Mouse (Mus musculus) midbrain, embryonic 10.5 days (tissue): ENCODE results near the gene 1500011B03Rik. TPM values are rescaled to one million over a fixed set of nuclear protein-coding genes. Genes with fewer than 3 reads are reported as not detected.

Source experiments
- DNase-seq: peaks from one replicate; pipeline ENCODE4 v3.0.0-alpha.2; 2017; ENCODE audit warnings: low spot score
- H3K27ac ChIP-seq: fragments of 300-500 bp; sonication (generic); replicated peaks from 2 replicates; pipeline ENCODE4 v1.5.1; 2016; ENCODE audit warnings: mild to moderate bottlenecking
- H3K27me3 ChIP-seq: fragments of 300-500 bp; sonication (generic); 2 replicates; pipeline ENCODE4 v1.6.1; 2016; ENCODE audit warnings: low read depth, mild to moderate bottlenecking; ENCODE audit not compliant: poor library complexity, severe bottlenecking
- H3K36me3 ChIP-seq: fragments of 300-500 bp; sonication (generic); 2 replicates; pipeline ENCODE4 v1.6.1; 2016; ENCODE audit warnings: mild to moderate bottlenecking, moderate library complexity
- H3K4me1 ChIP-seq: fragments of 300-500 bp; sonication (generic); 2 replicates; pipeline ENCODE4 v1.6.1; 2016
- H3K4me3 ChIP-seq: fragments of 300-500 bp; sonication (generic); 2 replicates; pipeline ENCODE4 v1.5.1; 2016; ENCODE audit warnings: mild to moderate bottlenecking, moderate library complexity
- H3K9me3 ChIP-seq: fragments of 300-500 bp; sonication (generic); replicated peaks from 2 replicates; pipeline ENCODE4 v1.6.1; 2016; ENCODE audit warnings: mild to moderate bottlenecking
- WGBS: fragments of 180-500 bp; shearing (Covaris S2); methylation state at CpG from one replicate; pipeline ENCODE4 v1.1.7; 2016; 5-methylcytosine and 5-hydroxymethylcytosine counted together
- polyA plus RNA-seq: library from polyadenylated mRNA; unstranded; fragments of >200 nt; fragmentation: Nextera tagmentation; extraction: Ambion mirVana; gene quantifications from 2 replicates; pipeline ENCODE4 v1.2.1, GENCODE M21; 2016

1500011B03Rik gene
- polyA plus RNA-seq, 1 experiment from 2014 or later = 133 TPM

DNA sequence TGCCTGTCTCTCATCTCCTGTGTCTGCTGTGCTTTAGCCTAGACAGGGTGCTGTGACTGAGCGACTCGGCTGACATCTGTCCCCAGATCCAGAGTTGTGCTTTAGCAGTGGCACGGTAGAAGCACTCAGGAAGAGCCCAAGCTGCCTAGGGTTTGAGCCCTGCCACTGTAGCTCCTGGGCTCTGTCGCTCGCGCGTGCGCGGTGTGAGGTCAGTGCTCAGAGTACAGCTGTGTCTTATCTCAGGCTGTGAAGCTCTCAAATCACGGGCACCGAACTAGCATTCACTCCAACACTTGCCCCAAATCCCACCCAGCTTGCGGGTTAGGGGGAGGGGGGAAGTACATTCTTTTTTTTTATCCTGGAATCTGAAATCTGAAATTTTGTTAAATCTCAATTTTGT lies 13.6 kb upstream of the 1500011B03Rik start:
- H3K9me3 ChIP-seq = no peaks in the 10 kb centered on the region
- H3K36me3 ChIP-seq = no peaks in the 10 kb centered on the region
- 70% methylated on average over 12 of the region's 12 CpGs for WGBS
- no peaks in the 10 kb centered on the region for H3K4me1 ChIP-seq
- H3K27me3 ChIP-seq = no peaks in the 10 kb centered on the region
- H3K27ac ChIP-seq = no peak overlapping the region
- H3K4me3 ChIP-seq = no peak overlapping the region
- no peak for DNase-seq

DNA sequence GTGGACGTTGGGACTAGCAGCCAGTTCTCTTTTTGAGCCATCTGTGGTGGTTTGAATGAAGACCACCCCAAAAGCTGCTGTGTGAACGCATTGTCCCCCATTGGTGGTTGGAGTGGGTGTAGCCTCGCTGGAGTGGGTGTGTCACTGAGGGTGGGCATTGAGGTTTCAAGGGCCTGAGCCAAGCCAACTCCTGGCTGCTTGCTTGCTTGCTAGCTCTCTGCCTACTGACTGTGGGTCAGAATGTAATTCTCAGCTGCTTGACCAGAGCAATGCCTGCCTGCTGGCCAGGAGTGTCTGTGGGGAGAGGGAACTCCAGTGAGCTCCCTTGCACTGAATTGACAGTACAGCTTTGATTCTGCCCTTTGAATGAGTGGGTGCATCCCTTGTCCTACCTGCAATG lies 6.5 kb upstream of the 1500011B03Rik start:
- peaks cover 9% of the 10 kb centered on the region for H3K4me1 ChIP-seq
- no peaks in the 10 kb centered on the region for H3K9me3 ChIP-seq
- no peaks in the 10 kb centered on the region for H3K36me3 ChIP-seq
- 74% methylated on average over 3 of the region's 3 CpGs for WGBS
- no peak overlapping the region for H3K4me3 ChIP-seq
- no peak overlapping the region for H3K27ac ChIP-seq
- H3K27me3 ChIP-seq = no peaks in the 10 kb centered on the region
- no peak for DNase-seq

DNA sequence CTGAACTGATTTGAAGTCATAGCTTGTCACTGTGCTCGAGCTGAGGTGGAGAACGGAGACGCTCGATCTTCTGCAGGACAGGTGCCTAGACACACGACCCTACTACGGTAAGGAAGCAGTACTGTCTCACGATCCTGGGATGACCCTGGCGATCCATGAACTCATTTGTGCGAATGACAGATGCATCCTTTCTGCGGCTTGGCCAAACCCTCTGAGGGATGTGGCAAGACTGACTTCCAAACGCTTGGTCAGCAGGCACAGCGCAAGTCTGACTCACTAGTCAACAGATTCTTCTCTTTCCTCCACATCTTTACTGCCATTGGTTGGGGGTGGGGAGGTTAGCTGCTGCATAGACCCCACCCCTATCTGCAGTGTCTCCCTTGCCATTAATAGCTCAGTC lies 4.2 kb upstream of the 1500011B03Rik start:
- DNase-seq = no peak
- Histone ChIP-seq H3K4me1 (peaks cover 15% of the 10 kb centered on the region), H3K27ac (no peak overlapping the region), H3K27me3 (no peaks in the 10 kb centered on the region), H3K4me3 (no peak overlapping the region), H3K9me3 (no peaks in the 10 kb centered on the region), H3K36me3 (peaks cover under 1% of the 10 kb centered on the region)
- WGBS = 93% methylated on average over 12 of the region's 12 CpGs

DNA sequence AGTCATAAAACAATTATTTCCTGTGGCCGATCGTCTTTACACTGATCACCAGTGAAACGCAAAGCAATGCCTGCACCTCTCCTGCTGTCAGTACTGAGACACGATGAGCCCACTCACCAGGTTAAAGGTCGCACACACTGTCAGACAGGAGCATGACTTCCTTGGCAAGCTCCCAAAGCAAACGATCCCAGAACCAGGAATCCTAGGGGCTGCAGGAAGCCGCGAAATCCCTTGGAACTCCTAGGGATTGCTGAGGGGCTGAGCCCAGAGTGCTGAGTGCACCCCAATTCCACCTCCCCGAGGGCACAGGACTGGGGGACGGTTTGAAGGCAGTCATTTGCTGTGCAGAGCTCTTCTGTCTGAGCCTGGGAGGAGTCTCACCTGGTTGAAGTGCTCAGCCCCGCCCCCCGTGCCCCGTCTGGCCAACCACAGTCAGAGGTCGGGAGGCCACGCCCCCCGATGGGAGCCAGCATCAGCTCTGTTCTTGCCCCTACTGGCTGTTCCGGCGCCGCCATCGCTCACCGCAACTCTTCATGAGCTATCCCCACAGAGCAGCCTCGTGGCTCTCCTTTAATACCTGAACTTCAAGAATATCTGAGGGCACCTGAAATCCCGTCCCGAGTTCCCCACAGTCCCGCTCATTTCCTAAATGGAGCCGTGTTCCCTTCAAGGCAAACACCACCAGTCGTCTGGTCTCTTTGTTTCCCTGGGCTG lies 2.9 kb upstream of the 1500011B03Rik start:
- H3K4me1 ChIP-seq = peaks cover 16% of the 10 kb centered on the region
- H3K9me3 ChIP-seq = peaks cover 11% of the 10 kb centered on the region; the same call in 1 of the 2 replicates
- 12% methylated on average over 27 of the region's 27 CpGs for WGBS
- peak overlapping the region; percentile 54 for H3K4me3 ChIP-seq
- no peaks in the 10 kb centered on the region for H3K27me3 ChIP-seq
- peak overlapping the region; percentile 83 for H3K27ac ChIP-seq
- H3K36me3 ChIP-seq = peaks cover 14% of the 10 kb centered on the region
- peak; percentile 91 for DNase-seq

DNA sequence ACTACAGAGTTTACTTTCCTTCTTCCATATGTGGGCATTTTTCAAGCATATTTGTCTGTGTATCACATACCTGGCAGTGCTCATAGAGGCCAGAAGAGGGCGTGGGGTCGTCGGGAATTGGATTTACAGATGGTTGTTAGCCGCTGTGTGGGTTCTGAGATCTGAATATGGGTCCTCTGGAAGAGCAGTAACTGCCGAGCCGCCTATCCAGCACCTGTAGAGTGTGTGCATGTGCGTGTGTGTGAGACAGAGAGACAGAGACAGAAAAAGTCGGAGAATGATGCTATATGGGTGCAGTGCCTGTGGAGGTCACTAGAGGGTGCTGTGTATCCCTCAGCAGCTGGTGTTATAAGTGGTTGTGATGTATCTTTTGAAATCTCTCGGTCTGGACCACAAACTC lies 929 bp upstream of the 1500011B03Rik start:
- 19% methylated on average over 9 of the region's 9 CpGs for WGBS
- peaks cover 16% of the 10 kb centered on the region for H3K4me1 ChIP-seq
- H3K27me3 ChIP-seq = no peaks in the 10 kb centered on the region
- H3K4me3 ChIP-seq = peak overlapping the region; percentile 90; the same call in 1 of the 2 replicates
- no peak overlapping the region for H3K27ac ChIP-seq
- peaks cover 27% of the 10 kb centered on the region for H3K36me3 ChIP-seq
- H3K9me3 ChIP-seq = peaks cover 11% of the 10 kb centered on the region; the same call in 1 of the 2 replicates
- DNase-seq = peak; percentile 52

DNA sequence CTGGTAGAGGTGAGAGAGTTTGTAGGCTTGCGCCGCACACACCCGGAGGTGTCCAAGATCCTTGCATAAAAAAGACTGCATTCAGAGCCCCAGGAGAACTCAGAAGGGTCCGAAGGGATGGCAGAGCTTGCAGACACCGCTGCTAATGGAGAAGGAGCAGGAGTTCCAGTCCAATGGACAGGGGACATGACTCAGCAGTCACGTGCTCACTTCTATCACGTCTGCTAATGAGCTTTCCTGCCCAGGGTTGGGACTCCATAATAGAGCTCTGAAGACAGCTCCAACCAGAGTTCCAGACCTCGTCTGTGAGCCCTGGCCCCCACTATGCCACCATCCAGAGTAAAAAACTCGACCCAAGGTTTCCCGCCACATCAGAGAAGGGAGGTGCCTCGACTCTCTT lies 5.1 kb downstream of the 1500011B03Rik start:
- H3K27ac ChIP-seq = no peak overlapping the region
- WGBS = 79% methylated on average over 11 of the region's 11 CpGs
- H3K27me3 ChIP-seq = no peaks in the 10 kb centered on the region
- peaks cover 13% of the 10 kb centered on the region; the same call in 1 of the 2 replicates for H3K4me1 ChIP-seq
- peaks cover 11% of the 10 kb centered on the region; the same call in 1 of the 2 replicates for H3K9me3 ChIP-seq
- no peak for DNase-seq
- H3K4me3 ChIP-seq = no peak overlapping the region
- peaks cover 31% of the 10 kb centered on the region for H3K36me3 ChIP-seq

DNA sequence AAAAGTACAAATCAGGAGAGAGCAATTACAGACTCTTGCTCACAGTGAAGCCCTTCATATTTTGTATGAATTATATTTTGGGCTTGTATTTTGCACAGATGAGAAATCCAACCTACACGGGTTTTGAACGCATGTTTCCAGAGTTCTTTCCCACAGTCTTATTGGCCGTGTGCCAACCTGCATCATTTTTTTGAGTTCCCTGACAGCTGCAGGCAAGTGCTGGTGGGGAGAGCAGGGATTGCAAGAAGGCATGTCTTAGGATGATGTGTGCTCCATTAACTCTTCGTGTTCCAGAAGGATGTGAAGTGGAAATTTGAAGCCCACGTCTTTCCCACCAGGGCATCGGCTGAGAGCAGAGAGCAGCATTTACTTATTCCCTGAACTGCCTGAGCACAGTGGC lies 6.7 kb downstream of the 1500011B03Rik start:
- peaks cover 34% of the 10 kb centered on the region for H3K36me3 ChIP-seq
- peaks cover 18% of the 10 kb centered on the region for H3K4me1 ChIP-seq
- no peak for DNase-seq
- H3K4me3 ChIP-seq = no peak overlapping the region
- H3K27ac ChIP-seq = no peak overlapping the region
- H3K9me3 ChIP-seq = peaks cover 3% of the 10 kb centered on the region; the same call in 1 of the 2 replicates
- 75% methylated on average over 6 of the region's 6 CpGs for WGBS
- H3K27me3 ChIP-seq = no peaks in the 10 kb centered on the region

DNA sequence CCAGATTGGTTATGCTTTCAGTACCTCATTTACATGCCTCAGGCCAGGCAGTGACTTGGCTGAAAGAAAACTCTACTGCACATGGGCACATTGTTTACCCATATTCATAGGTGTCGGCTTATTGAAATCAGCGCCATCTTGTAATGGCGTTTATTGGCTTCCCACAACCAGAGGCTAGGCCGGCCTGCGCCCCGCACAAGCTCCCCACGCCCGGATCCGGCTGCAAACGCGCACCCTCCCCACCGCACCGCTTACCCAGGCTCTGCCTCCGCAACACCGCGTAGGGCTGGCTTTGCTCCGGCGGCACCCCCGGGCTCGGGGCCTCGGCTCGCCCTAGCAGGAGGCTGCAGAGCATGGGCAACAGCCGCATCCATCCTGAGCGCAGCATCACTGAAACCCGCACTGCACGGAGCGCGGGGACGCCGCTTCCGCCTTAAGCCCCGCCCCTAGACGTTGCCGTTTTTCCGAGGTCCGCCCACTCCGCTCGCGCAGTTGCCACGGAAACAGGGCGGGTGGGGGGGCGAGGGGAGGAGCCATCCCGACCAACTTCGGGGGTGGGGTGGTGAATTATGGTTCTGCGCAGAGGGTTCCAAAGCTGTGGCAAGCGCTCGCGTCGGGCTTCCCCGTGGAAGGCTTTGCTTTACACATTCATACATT lies 9.6 kb downstream of the 1500011B03Rik start:
- H3K4me3 ChIP-seq = peak overlapping the region; percentile 85
- H3K27me3 ChIP-seq = no peaks in the 10 kb centered on the region
- peak overlapping the region; percentile 96 for H3K27ac ChIP-seq
- under 1% methylated on average over 50 of the region's 50 CpGs for WGBS
- no peaks in the 10 kb centered on the region for H3K9me3 ChIP-seq
- peak; percentile 90 for DNase-seq
- H3K36me3 ChIP-seq = peaks cover 43% of the 10 kb centered on the region
- peaks cover 32% of the 10 kb centered on the region for H3K4me1 ChIP-seq

DNA sequence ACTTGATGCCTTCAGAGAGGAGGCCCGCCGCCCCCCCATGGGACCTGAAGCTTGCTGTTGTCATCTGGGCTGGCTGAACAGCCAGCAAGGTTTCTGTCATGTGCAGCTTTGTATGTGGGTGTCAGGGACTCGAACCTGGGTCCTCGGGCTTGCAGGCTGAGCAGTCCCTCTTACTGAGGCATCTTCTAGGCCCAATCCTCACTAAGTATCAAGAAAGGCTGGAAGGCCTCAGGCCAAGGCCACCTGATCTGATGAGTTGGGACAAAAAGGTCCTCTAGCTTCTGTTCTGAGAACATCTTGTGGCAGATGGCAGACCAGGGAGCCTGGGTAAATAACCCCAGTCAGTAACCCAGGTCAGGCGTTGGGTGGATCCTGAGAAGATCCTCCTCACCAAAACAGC lies 13.4 kb downstream of the 1500011B03Rik start:
- Histone ChIP-seq H3K4me3 (no peak overlapping the region), H3K9me3 (no peaks in the 10 kb centered on the region), H3K27me3 (no peaks in the 10 kb centered on the region), H3K27ac (no peak overlapping the region), H3K36me3 (peaks cover 77% of the 10 kb centered on the region), H3K4me1 (peaks cover 29% of the 10 kb centered on the region)
- WGBS = 93% methylated on average over 5 of the region's 5 CpGs
- DNase-seq = no peak

DNA sequence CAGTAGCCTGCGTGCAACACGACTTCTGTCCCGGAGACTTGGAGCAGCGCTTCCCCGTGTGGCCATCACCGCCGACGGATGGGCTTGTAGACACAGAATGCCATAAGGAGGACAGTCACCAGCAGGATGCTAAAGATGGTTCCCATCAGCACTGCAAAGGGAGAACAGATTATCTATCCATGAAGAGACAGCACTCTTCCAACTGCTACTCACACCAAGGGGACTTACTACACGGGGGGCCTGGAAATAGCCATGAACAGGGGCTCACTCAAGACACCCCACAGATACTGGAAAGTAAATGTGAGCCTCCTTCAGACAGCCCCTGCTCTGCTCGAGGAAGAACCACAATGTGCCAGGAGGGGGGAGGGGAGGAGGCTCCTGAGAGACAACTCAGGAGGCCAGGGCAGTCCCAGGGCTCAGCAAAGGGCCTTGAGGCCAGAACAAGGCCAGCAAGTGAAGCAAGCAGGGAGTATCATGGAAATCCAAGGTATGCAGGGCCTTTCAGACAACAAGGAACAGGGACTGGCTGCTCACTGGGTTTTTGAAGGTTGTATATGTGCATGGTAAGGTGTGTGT lies 14.0 kb downstream of the 1500011B03Rik start:
- H3K27me3 ChIP-seq = no peaks in the 10 kb centered on the region
- peaks cover 32% of the 10 kb centered on the region for H3K4me1 ChIP-seq
- DNase-seq = no peak
- peaks cover 83% of the 10 kb centered on the region for H3K36me3 ChIP-seq
- no peaks in the 10 kb centered on the region for H3K9me3 ChIP-seq
- 0 out of 2 replicates have a peak overlapping the region, but pooled peaks have one; percentile 17 for H3K27ac ChIP-seq
- H3K4me3 ChIP-seq = no peak overlapping the region
- WGBS = 78% methylated on average over 10 of the region's 10 CpGs

DNA sequence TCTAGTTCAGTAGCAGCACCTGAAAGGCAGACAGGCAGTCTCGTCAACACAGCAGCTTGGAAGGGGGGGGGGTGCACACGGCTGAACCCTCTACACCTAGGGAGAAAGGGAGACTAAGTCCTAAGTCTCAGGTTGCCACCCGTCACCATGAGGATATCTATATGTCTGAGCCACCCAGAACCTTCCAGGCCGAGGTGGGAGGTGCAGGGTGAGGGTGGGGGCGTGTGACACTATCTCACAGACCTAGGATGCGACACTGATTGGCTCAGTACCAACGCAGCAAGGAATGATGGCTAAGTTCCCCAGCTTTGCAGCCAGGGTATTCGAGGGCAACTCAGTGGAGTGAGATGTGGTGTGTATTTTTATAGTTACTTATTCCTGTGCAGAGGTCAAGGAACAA lies 14.9 kb downstream of the 1500011B03Rik start:
- no peak overlapping the region for H3K4me3 ChIP-seq
- H3K27ac ChIP-seq = no peak overlapping the region
- peaks cover 32% of the 10 kb centered on the region for H3K4me1 ChIP-seq
- H3K36me3 ChIP-seq = peaks cover 92% of the 10 kb centered on the region
- no peaks in the 10 kb centered on the region for H3K9me3 ChIP-seq
- DNase-seq = no peak
- 83% methylated on average over 8 of the region's 8 CpGs for WGBS
- no peaks in the 10 kb centered on the region for H3K27me3 ChIP-seq

DNA sequence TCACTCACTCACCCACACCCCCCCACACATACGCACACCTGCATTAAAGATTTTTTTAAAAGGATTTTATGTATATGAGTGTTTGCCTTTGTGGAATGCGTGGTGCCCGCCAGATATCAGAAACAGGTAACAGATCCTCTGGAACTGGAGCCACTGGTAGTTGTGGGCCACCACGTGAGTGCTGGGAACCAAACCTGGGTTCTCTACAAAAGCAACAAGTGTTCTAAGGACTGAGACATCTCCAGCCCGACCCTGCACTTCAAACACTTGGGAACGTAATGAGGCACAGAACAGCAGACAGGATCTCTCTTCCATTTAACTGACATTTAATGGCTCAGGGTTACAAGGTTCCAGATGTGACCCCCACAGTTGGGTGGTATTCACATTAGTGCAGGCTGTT lies 15.4 kb downstream of the 1500011B03Rik start:
- H3K4me1 ChIP-seq = peaks cover 30% of the 10 kb centered on the region
- H3K4me3 ChIP-seq = no peak overlapping the region
- H3K36me3 ChIP-seq = peaks cover 97% of the 10 kb centered on the region
- no peak for DNase-seq
- 77% methylated on average over 6 of the region's 6 CpGs for WGBS
- no peaks in the 10 kb centered on the region for H3K9me3 ChIP-seq
- H3K27me3 ChIP-seq = no peaks in the 10 kb centered on the region
- H3K27ac ChIP-seq = no peak overlapping the region

DNA sequence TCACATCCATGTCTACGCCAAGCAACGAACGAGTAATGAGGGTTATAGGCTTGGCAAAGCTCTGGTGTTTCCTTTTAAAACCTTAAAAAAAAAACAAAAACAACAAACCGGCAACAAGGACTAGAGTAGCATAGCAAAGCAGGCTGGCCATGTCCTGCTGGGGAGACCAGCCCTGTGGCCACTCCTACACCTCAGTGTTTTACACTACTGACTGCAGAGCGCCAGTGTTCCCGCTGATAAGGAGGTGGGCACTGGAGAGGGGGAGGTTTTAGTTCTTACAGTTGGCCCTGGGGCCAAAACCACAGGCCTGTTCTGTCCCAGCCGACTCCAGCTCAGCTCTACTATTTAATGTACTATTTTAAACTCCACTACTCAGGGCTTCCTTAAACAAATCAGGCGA lies 15.8 kb downstream of the 1500011B03Rik start:
- Histone ChIP-seq H3K4me3 (no peak overlapping the region), H3K9me3 (no peaks in the 10 kb centered on the region), H3K4me1 (peaks cover 26% of the 10 kb centered on the region), H3K27me3 (no peaks in the 10 kb centered on the region), H3K36me3 (peaks cover 98% of the 10 kb centered on the region), H3K27ac (no peak overlapping the region)
- WGBS = 37% methylated on average over 8 of the region's 8 CpGs
- DNase-seq = no peak
